16 mouse cellular contexts compared by ENCODE assay signal in the genomic region with DNA sequence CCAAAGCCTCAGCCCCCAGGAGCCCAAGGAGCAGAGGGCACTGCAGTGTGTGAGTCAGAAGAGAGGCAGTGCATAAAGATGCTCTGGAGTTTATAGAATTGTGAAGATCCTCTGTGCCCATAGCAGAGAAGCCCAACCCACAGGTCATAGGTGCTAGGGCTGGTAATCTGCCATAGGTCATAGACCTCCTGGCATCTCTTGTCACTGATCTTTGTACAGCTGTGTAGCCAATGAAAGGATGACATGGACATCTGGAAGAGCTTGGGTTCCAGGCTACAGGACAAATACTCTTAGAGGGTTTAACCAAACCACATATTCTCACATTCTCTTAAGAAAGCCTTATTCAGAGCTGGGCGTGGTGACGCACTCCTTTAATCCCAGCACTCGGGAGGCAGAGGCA.
"Had no signal": no experiment of that assay in that cellular context is flagged by ENCODE, and none has a peak within 500 bp of the region (broad histone marks: within the 10 kb centered on the region; RNA-seq: fewer than 3 reads in every experiment).

No protein-coding gene starts in this region.

- H3K4me2 ChIP-seq: neural tube, embryonic 13.5 days; neural tube, embryonic 15.5 days; stomach, embryonic 15.5 days had no signal

- H3K36me3 ChIP-seq: stomach, embryonic 15.5 days had no signal

- H3K27me3 ChIP-seq: stomach, embryonic 15.5 days had no signal

- DNase-seq: retina, postnatal 1 day; right cerebral cortex, adult 18-20 months; right cerebral cortex, postnatal 14 days; right cerebral cortex, postnatal 25 days; right cerebral cortex, postnatal 4 days; spleen, adult 18-20 months; thymus, adult 18-20 months; thymus, adult 2 months; thymus, postnatal 14 days; thymus, postnatal 25 days; thymus, postnatal 36 days; thymus, postnatal 4 days had no signal

- H3K4me3 ChIP-seq: neural tube, embryonic 13.5 days; neural tube, embryonic 15.5 days; stomach, embryonic 15.5 days had no signal

- H3K9me3 ChIP-seq: neural tube, embryonic 13.5 days; neural tube, embryonic 15.5 days; stomach, embryonic 15.5 days had no signal

- H3K9ac ChIP-seq: neural tube, embryonic 13.5 days; neural tube, embryonic 15.5 days; stomach, embryonic 15.5 days had no signal

- H3K27ac ChIP-seq: neural tube, embryonic 13.5 days; neural tube, embryonic 15.5 days; stomach, embryonic 15.5 days; stomach, postnatal 0 days had no signal
